Mouse (Mus musculus): ENCODE data around the gene Prep. TPM values are rescaled to one million over a fixed set of nuclear protein-coding genes. Genes with fewer than 3 reads are reported as not detected.
"Not testable (repeated sequence)": the region's sequence is repeated elsewhere in the genome, so short reads cannot be mapped to it uniquely, and the experiment has no call there.

The Prep gene
- total and polyA plus RNA-seq, 2 experiments from 2014 or later = 21.3 to 22.0 TPM

DNA sequence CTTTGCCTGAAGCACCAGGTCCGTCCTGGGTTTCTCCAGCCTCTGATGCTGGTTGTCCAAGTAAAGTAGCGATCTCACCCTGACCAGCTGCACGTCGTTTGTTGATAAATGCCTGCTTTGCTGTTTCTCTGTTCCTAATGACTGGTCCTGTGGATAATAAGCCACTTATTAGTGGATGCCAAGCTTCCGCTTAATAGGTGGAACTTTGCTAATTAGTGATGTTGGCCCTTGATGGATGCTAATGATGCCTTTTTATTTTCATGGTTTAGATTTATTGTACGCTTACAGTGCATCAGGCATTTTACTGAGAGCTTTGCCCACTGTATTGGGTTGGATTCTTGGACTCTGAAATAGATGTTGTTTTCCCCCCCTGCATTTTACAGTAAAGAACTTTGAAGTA, 7.5 kb downstream of the Prep start:
- H3K9me3 ChIP-seq (ENCODE audit: low read length) = no peaks in the 10 kb centered on the region
- H3K4me3 ChIP-seq (ENCODE audit: low read length) = no peak overlapping the region
- 65% methylated on average over 6 of the region's 6 CpGs for WGBS
- H3K4me1 ChIP-seq (ENCODE audit: insufficient read depth, low read length) = 0 out of 2 replicates have a peak, but pooled peaks cover under 1% of the 10 kb centered on the region
- H3K4me2 ChIP-seq (ENCODE audit: low read depth, low read length) = no peak overlapping the region
- TF ChIP-seq CTCF (IDR thresholded peaks at IDR 0.05; ENCODE audit: low read depth) = no peak
- H3K27me3 ChIP-seq (ENCODE audit: insufficient read depth, low read length) = no peaks in the 10 kb centered on the region
- DNase-seq (ENCODE audit: low spot score) = no peak
- no peak overlapping the region for H3K27ac ChIP-seq
- ATAC-seq = no peak
- H3K9ac ChIP-seq (replicated peaks; ENCODE audit: low read length) = no peak overlapping the region
- no peaks in the 10 kb centered on the region for H3K36me3 ChIP-seq (ENCODE audit: insufficient read depth, low read length)

DNA sequence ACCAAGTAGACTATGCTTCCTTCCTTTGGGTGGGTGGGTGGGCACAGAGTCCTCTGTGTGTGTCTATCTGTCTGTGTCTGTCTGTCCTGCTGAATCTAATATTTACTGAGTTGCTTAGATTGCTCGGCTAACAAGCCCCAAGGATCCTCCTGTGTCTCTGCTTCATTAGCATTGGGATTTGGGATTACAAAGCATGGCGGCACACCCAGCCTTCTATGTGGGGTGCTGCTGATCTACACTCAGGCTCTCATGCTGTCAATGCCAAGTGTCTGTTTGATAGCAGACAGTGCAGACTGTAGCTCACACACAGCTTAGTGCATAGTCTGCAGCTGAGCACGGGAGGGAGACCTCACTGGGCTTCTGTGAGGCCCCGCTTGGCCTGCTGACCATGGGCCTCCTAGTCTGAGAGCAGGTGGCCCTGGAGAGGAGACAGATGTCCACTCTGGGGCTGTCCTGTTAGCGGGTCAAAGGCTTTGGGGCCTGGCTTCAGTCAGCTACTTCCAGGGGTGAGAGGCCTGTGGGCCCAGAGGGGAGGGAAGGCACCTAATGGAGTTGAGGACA, 8.6 kb downstream of the Prep start:
- Histone ChIP-seq H3K27ac (no peak overlapping the region), H3K36me3 (ENCODE audit: insufficient read depth, low read length) (0 out of 2 replicates have a peak, but pooled peaks cover 4% of the 10 kb centered on the region), H3K4me3 (ENCODE audit: low read length) (no peak overlapping the region), H3K4me2 (ENCODE audit: low read depth, low read length) (no peak overlapping the region), H3K9ac (replicated peaks; ENCODE audit: low read length) (no peak overlapping the region), H3K27me3 (ENCODE audit: insufficient read depth, low read length) (no peaks in the 10 kb centered on the region), H3K4me1 (ENCODE audit: insufficient read depth, low read length) (no peaks in the 10 kb centered on the region), H3K9me3 (ENCODE audit: low read length) (no peaks in the 10 kb centered on the region)
- ATAC-seq = no peak
- 64% methylated on average over 5 of the region's 5 CpGs for WGBS
- TF ChIP-seq CTCF (IDR thresholded peaks at IDR 0.05; ENCODE audit: low read depth) = no peak
- DNase-seq (ENCODE audit: low spot score) = no peak

DNA sequence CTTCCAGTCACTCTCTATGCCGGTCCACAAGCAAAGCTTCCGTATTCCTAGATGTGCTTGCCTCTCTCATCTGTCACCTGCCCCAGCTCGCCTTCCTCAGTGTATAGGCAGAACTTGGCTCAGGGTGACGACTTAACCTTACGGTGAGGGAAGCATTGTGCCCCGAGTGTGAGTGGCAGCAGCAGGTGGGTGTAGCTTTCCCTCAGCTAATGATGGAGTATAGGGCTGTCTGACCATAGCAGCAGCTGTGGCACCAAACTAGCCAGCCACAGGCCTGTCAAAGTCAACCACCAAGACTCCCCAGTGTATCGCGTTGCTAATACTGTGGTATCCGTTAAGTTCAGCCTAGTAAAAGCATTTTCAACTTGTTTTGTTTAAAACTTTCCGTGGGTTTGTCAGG, 9.6 kb downstream of the Prep start:
- H3K9me3 ChIP-seq (ENCODE audit: low read length) = no peaks in the 10 kb centered on the region
- 0 out of 2 replicates have a peak, but pooled peaks cover 4% of the 10 kb centered on the region for H3K36me3 ChIP-seq (ENCODE audit: insufficient read depth, low read length)
- H3K27me3 ChIP-seq (ENCODE audit: insufficient read depth, low read length) = no peaks in the 10 kb centered on the region
- TF ChIP-seq CTCF (IDR thresholded peaks at IDR 0.05; ENCODE audit: low read depth) = no peak
- no peak for ATAC-seq
- DNase-seq (ENCODE audit: low spot score) = no peak
- no peak overlapping the region for H3K9ac ChIP-seq (replicated peaks; ENCODE audit: low read length)
- no peak overlapping the region for H3K27ac ChIP-seq
- no peaks in the 10 kb centered on the region for H3K4me1 ChIP-seq (ENCODE audit: insufficient read depth, low read length)
- 80% methylated on average over 10 of the region's 10 CpGs for WGBS
- no peak overlapping the region for H3K4me3 ChIP-seq (ENCODE audit: low read length)
- no peak overlapping the region for H3K4me2 ChIP-seq (ENCODE audit: low read depth, low read length)

DNA sequence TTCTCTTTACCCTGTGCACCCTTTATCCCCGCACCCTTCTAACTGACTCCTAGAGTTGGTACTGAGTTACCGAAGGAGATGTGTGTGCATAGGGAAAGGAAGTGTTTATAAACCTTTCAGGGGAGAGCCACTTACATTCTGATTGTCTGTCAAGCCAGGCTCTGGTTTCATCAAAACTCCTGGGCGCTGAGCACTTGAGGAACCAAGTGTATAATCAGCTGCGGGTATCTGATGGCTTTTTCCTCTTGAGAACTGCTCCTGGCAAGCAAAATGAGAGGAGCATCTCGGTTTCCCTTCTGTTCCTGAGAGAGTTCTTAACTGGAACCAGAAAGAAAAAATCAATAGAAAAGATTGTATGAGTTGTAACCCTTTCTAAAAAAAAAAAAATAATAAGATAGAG, 10.3 kb downstream of the Prep start:
- H3K27me3 ChIP-seq (ENCODE audit: insufficient read depth, low read length) = no peaks in the 10 kb centered on the region
- H3K9ac ChIP-seq (replicated peaks; ENCODE audit: low read length) = no peak overlapping the region
- no peaks in the 10 kb centered on the region for H3K4me1 ChIP-seq (ENCODE audit: insufficient read depth, low read length)
- ATAC-seq (no peak), DNase-seq (ENCODE audit: low spot score) (no peak)
- no peak overlapping the region for H3K4me3 ChIP-seq (ENCODE audit: low read length)
- no peaks in the 10 kb centered on the region for H3K9me3 ChIP-seq (ENCODE audit: low read length)
- H3K27ac ChIP-seq = no peak overlapping the region
- H3K36me3 ChIP-seq (ENCODE audit: insufficient read depth, low read length) = 0 out of 2 replicates have a peak, but pooled peaks cover 4% of the 10 kb centered on the region
- TF ChIP-seq CTCF (IDR thresholded peaks at IDR 0.05; ENCODE audit: low read depth) = no peak
- WGBS = 77% methylated on average over 5 of the region's 5 CpGs
- no peak overlapping the region for H3K4me2 ChIP-seq (ENCODE audit: low read depth, low read length)

DNA sequence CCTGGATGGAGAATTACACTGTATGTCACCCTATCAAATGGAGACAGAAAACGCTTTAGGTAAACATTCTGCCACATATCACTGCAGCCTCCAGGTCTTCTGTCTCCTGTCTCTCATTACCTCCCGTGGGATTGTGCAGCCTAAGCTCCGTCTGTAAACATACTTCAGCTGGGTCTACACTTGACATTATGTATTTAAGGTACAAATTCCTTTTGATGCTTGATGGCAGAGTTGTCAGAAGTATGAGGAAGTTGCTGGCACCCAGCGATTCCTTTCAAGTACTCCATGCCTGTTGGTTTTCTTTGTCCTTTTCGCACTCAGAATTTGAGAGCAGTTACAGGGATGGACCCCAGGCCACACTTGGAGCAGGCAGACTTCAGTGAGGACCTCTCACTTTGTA, 12.8 kb downstream of the Prep start:
- H3K9me3 ChIP-seq (ENCODE audit: low read length) = no peaks in the 10 kb centered on the region
- DNase-seq (ENCODE audit: low spot score) (no peak), ATAC-seq (no peak)
- H3K36me3 ChIP-seq (ENCODE audit: insufficient read depth, low read length) = 0 out of 2 replicates have a peak, but pooled peaks cover 4% of the 10 kb centered on the region
- 0 out of 2 replicates have a peak, but pooled peaks cover 4% of the 10 kb centered on the region for H3K4me1 ChIP-seq (ENCODE audit: insufficient read depth, low read length)
- TF ChIP-seq CTCF (IDR thresholded peaks at IDR 0.05; ENCODE audit: low read depth) = no peak
- H3K27me3 ChIP-seq (ENCODE audit: insufficient read depth, low read length) = no peaks in the 10 kb centered on the region
- WGBS = 87% methylated on average over 5 of the region's 5 CpGs
- H3K27ac ChIP-seq = no peak overlapping the region
- H3K9ac ChIP-seq (replicated peaks; ENCODE audit: low read length) = no peak overlapping the region
- H3K4me2 ChIP-seq (ENCODE audit: low read depth, low read length) = no peak overlapping the region
- H3K4me3 ChIP-seq (ENCODE audit: low read length) = no peak overlapping the region

DNA sequence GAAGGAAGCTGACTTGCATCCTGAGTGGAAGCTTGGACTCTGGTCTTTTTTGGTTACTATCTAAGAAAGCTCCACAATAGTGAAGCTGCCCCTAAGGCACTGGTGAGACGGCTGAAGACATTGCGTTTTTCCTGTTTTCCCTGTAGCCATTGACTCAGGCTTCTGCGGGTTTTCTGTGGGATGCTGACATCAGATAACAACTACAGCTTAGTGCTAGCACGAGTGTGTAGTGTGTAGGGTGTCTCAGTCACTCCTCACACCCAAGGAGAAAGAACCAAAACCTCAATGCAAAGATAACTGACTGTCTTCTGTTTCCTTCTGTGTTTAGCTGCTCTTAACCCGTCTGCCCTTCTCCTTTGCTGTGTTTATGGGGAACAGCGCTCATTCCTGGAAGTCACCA, 13.5 kb downstream of the Prep start:
- ATAC-seq (no peak), DNase-seq (ENCODE audit: low spot score) (no peak)
- Histone ChIP-seq H3K27me3 (ENCODE audit: insufficient read depth, low read length) (no peaks in the 10 kb centered on the region), H3K36me3 (ENCODE audit: insufficient read depth, low read length) (0 out of 2 replicates have a peak, but pooled peaks cover 4% of the 10 kb centered on the region), H3K4me1 (ENCODE audit: insufficient read depth, low read length) (0 out of 2 replicates have a peak, but pooled peaks cover 4% of the 10 kb centered on the region), H3K4me3 (ENCODE audit: low read length) (no peak overlapping the region), H3K9me3 (ENCODE audit: low read length) (no peaks in the 10 kb centered on the region), H3K4me2 (ENCODE audit: low read depth, low read length) (no peak overlapping the region), H3K9ac (replicated peaks; ENCODE audit: low read length) (no peak overlapping the region), H3K27ac (no peak overlapping the region)
- TF ChIP-seq CTCF (IDR thresholded peaks at IDR 0.05; ENCODE audit: low read depth) = no peak
- WGBS = 87% methylated on average over 6 of the region's 6 CpGs

DNA sequence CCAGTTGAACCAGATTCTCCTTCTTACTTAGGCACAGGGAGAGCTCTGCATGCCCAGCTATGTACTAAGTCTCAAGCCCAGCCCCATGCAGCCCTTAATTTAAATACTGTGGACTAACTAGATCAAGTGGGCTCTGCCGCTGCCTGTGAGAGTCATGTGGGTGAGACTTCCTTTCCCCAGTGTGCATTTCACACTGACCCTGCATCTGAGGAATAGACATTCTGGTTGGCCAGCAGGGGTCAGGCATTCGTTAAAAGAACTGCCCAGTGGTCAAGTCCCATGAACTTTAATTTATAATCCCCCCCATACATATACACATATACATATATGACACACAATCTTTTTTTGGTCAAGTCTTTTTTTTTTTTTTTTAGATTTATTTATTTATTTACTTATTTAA, 15.7 kb downstream of the Prep start:
- no peak for DNase-seq (ENCODE audit: low spot score)
- H3K4me3 ChIP-seq (ENCODE audit: low read length) = no peak overlapping the region
- no peaks in the 10 kb centered on the region for H3K27me3 ChIP-seq (ENCODE audit: insufficient read depth, low read length)
- H3K9ac ChIP-seq (replicated peaks; ENCODE audit: low read length) = no peak overlapping the region
- H3K27ac ChIP-seq = no peak overlapping the region
- peak; percentile 49 for TF ChIP-seq CTCF (IDR thresholded peaks at IDR 0.05; ENCODE audit: low read depth)
- ATAC-seq = no peak
- H3K36me3 ChIP-seq (ENCODE audit: insufficient read depth, low read length) = 0 out of 2 replicates have a peak, but pooled peaks cover 4% of the 10 kb centered on the region
- no peaks in the 10 kb centered on the region for H3K9me3 ChIP-seq (ENCODE audit: low read length)
- H3K4me2 ChIP-seq (ENCODE audit: low read depth, low read length) = no peak overlapping the region
- 0 out of 2 replicates have a peak, but pooled peaks cover 4% of the 10 kb centered on the region for H3K4me1 ChIP-seq (ENCODE audit: insufficient read depth, low read length)
- 71% methylated on average over 2 of the region's 2 CpGs for WGBS

DNA sequence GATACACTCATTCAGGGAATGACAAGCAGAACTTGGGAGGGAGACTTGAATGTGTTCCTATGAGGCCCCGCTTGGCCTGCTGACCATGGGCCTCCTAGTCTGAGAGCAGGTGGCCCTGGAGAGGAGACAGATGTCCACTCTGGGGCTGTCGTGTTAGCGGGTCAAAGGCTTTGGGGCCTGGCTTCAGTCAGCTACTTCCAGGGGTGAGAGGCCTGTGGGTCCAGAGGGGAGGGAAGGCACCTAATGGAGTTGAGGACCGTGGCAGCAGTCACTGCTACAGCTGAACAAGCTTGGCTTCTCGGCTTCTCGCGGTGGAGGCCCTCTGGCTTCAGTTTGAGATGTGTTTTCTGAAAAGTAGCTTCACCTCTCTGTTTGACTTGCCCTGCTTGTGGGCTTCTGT, 17.0 kb downstream of the Prep start:
- ATAC-seq, H3K27ac ChIP-seq: not testable (repeated sequence)

More for the DNA sequence above, 17.0 kb downstream of the Prep start:
- peak overlapping the region; percentile 1; the same call in 1 of the 2 replicates for H3K9ac ChIP-seq (replicated peaks; ENCODE audit: low read length)
- not testable (repeated sequence) for H3K4me1 ChIP-seq (ENCODE audit: insufficient read depth, low read length); H3K9me3 ChIP-seq (ENCODE audit: low read length); H3K4me2 ChIP-seq (ENCODE audit: low read depth, low read length); H3K4me3 ChIP-seq (ENCODE audit: low read length); DNase-seq (ENCODE audit: low spot score); H3K27me3 ChIP-seq (ENCODE audit: insufficient read depth, low read length); H3K36me3 ChIP-seq (ENCODE audit: insufficient read depth, low read length)
- 38% methylated on average over 7 of the region's 7 CpGs for WGBS
